Mouse (Mus musculus) right cerebral cortex, postnatal 25 days (tissue): ENCODE results near the gene Nfkb2.

ENCODE experiments used
- DNase-seq: peaks from one replicate; pipeline ENCODE4 v3.0.0; 2022

Gene Nfkb2

DNA sequence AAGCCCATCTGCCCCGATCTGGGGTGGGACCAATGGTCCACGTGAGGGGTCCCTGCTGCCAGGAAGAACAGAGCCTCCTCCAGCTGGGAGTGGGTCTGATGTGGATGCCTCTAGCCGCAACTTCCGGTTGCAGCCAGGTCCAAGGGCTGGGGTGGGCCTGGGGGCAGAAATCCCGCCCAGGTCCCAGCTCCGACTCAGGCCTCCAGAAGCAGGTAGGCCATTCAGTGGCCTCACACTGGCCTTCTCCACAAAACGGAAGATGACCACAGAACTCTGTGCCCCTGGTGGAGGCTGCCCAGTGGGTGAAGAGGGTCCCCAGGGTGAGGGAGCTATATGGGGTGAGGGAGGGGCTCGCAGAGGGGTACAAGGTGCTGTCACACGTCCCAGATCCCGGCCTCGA is 20.2 kb downstream of the Nfkb2 start:
- DNase-seq: no peak

DNA sequence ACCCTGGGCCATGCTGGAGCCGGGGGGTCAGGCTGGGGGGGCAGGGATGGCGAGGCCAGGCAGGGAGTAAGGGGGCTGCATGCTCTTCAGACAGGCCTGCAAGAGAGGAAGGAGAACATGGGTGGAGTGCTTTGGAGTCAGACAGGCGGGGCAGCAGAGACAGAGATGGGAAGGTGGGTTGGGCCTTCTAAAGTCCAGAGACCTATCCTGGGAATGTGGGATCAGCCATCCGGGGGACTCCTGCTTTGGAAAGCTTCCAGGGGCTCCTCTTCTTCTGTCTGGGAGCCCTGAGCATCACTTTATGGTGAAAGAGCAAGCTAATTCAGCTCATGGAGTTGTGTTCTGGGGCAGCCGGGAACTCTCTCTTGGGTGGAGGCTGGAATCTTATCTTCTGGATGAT is 20.8 kb downstream of the Nfkb2 start:
- DNase-seq: no peak

DNA sequence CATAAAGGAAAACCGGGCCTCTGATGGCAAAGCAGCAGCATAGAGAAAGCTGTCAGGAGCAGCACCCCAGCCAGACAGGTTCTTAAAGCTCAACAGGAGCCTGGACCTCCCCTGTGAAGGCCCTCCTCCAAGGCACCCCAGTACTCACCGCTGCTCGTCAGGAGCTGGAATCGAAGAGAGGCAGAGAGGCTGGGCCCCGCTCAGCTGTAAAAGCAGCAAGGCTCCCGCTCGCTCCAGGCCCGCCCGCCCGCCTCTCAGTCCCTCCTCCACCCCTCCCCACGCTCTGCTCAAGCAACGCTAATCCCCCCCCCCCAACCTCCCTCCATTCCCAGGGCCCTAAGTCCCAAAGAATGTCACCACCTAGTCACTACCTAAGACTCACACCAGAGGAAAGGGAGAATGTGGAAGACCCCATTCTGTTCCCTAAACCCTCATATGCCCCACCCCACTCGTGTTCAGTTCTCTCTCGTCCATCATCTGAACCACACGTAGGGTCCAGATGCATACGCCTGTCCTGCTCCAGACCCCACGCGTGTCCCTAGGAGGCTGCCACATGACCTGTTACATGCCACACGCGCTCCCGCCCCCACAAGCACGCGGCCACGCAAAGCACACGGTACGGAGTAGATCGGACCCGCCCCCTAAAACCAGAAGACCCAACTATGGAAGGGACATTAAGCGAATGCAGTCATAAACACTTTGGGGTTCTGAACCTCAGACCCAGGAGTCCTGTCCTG is 22.1 kb downstream of the Nfkb2 start:
- DNase-seq: no peak

DNA sequence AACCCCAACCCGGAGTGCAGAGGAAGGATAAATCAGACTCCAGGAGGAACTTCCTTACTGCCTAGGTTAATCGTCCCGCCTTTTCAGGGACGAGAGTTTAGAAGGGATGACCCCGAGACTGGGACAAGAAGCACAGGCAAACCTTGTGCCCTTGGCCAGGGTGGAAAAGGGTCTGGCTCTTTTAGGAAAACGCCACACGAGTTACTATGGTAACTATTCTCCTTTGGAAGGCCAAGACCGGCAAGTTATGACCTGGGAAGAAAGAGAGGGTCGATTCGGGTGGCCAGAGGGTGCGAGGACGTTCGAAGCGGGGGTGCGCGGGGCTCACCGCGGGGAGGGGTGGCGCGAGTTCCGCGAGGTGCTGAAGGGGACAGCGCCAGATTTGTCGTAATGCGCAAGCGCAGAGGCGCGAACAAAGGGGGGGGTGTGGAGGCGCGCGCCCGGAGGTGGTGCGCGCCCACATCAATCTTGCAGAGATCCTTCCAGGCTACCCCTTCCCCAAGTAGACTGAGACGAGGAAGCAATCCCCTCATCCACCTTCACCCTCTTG is 22.7 kb downstream of the Nfkb2 start, which contains the start of gene Psd:
Psd (minus strand) TSS at position 401 of the 550 bp plus-strand sequence.
- DNase-seq: peak; percentile 78

DNA sequence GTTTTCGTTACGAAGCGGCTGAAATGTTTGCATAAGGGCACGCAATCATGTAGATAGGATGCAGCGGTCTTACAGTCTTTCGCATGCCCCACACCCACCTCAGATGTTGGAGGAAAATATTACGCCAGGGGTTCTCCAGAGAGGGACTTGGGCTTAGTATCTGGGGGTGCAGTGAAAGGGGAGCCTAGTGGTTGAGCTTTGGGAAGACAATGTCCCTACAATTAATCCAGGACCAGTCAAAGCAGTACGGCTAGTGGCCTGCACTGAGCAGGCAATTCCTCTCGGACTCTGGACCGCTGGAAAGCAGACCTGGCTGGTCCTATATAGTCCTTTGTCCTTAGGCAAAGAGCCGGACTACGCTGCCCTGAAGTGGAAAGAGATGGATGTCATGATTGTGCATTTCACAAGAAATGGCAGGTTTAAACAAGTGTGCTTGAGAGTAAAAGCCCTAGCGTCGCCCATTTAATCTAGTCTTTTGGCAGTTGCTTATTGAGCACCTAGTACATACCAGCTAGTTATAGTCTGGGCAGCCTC is 23.5 kb downstream of the Nfkb2 start:
- no peak for DNase-seq

DNA sequence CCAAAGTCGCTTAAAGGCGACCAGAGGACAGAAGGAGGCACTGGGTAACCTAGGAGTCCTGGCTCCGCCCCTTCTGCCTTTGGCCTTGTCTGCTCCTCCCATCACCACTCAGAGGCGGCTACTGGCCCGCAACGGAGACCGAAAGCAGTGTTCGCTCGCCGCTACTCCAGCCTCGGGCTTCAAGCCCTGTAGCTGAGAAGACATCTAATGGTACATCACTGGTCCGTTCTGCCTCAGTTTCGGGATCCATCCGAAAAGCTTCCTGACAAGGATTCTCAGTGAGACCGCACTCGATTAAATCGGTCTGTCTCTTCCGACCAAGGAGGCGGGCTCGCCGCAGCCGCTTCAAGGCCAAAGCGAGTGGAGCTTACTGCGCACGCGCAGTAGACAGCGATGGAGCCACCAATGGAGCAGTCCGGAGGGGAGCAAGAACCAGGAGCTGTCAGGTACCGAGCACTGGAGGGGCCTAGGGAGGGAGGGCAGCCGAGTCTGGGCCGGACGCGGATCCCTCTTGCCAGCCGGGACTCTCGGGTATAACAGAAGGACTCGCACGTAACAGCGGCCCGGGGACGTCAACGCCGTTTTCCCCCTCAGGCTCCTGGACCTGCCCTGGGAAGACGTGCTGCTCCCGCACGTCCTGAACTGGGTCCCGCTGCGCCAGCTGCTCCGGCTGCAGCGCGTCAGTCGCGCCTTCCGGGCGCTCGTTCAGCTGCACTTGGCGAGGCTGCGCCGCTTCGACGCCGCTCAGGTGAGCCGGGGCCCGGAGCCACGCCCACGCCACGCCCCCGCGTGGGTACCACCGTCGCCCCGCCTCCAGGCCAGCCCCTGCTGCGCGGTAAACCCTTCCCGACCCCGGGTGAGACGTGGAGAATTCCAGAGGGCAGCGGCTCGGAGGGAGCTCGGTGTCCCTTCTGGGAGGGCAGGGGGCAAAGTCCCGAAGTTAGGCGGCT is 24.2 kb downstream of the Nfkb2 start, which contains the start of gene Fbxl15:
Fbxl15 (plus strand) TSS at position 104 of the 950 bp plus-strand sequence.
- peak; percentile 96 for DNase-seq

DNA sequence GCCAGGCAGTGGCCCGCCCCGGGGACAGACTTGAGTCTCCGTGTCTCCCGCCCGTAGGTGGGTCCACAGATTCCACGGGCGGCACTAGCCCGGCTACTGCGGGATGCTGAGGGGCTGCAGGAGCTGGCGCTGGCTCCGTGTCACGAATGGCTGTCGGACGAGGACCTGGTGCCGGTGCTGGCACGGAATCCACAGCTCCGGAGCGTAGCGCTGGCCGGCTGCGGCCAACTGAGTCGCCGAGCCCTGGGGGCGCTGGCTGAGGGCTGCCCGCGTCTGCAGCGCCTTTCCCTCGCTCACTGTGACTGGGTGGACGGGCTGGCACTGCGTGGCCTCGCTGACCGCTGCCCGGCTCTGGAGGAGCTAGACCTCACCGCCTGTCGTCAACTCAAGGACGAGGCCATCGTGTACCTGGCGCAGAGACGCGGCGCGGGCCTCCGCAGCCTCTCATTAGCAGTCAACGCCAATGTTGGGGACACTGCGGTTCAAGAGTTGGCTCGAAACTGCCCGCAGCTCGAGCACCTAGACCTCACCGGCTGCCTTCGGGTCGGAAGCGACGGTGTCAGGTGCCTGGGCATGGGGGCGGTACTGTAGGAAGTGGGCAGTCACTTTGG is 25.0 kb downstream of the Nfkb2 start:
- no peak for DNase-seq

DNA sequence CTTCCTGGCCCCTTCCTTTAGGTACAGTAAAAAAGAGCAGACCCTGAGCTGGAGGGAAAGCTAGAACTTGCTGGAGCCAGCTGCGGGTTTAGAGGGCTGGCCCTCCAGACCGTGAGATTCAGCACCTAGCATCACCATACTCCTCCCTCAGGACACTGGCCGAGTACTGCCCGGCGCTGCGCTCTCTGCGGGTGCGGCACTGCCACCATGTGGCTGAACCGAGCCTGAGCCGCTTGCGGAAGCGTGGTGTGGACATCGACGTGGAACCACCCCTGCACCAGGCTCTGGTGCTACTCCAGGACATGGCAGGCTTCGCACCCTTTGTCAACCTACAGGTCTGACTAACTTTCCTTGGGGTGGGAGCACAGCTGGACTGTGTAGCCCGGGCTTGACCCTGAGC is 25.8 kb downstream of the Nfkb2 start:
- DNase-seq: peak; percentile 82

DNA sequence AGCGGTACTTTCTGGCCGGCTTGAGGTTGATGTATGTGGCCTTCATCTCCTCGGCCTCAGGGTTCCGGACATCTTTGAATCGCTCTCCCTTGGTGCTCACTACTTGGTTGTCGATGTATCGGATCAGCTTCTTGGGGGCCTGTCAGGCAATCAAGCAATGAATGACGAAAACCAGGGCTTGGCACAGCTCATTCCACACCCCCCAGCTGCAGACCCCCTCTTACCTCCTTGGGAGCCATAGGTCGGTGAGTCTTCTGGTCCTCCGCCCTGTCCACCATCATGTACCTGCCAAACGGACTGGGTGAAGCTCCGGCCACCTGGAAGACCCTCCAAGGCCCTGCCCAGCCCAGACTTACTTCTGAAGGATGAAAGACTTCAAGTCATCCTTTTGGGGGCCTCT is 26.6 kb downstream of the Nfkb2 start:
- DNase-seq: no peak

DNA sequence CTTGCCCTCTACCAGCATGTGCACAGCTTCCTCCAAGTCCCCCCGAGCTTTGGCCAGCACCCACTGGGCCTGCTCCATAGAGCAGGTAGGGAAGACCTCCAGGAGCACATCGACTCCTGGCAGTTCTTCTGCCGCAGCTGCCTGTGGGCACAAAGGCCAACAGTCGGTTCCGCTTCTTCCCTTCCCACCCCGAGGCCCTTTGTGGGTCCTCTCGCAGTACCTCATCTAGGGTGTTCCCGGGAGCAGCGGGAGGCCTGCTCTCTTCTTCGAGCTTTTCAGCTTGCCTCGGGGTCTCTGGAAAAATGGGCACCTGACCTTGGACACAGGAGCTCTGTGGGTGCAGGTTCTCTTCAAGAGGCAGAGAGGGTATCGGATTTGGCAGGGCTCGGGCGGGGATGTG is 27.2 kb downstream of the Nfkb2 start:
- DNase-seq: no peak

DNA sequence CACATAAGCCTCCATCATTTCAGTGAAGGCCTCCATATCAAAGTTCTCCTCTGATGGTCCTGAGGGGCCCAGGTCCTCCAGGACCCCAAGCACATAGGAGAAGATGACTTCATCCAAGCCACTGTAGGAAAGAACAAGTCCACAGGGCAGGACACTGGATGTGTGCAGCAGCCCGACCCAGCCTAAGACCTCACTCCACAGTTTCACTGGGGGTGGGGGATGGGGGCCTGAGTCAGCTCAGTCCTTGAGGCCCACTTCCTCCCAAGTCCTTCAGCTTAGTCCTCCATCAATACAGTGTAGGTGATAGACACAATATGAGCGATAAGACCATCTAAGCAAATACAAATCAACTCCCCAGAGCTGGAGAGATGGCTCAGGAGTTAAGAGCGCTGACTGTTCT is 27.8 kb downstream of the Nfkb2 start:
- DNase-seq: no peak

DNA sequence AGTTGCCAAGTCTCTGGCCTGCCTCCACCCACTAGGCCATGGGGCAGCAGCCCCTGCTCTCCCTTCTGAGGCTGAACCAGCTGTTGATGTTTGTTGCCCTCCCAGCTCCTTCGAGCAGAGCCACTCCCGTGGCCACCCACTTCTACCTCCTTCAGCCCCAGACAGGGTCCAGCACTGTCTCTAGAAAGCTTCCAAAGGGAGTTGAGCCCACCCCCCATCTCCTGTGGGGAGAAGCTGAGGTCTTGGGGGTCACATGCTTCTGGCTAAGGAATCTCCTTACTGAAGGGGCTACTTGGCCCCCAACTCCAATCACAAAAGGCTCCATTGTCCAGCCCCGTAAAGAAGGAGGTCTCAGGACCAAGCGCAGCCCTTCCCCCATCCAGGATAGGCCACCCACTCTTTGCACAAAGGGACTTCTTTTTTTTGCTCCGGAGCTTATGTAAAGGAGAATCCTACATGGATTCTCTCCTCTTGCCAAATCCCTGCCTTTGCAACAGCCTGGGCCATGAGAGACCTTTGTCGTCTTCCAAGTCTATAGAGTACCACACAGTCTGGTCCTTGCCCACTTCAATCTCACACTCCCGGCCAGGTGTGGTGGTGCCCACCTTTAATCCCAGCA is 28.7 kb downstream of the Nfkb2 start:
- no peak for DNase-seq

DNA sequence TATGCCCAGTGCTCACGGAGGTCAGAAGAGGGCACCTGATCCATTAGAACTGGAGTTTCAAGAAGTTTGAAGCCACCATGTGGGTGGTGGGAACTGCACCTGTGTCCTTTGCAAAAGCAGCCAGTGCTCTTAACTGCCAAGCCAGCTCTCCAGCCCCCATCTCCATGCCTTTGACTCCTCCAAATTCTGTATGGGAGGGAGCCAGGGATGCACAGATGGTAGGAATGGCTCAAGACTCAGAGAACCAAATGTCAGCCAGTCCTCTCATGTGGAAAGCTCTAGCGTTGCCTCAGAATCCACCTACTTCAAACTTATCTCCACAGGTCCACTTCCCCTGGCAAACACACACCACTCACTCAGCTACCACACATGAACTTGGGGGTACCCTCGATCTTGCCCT is 29.8 kb downstream of the Nfkb2 start:
- no peak for DNase-seq

DNA sequence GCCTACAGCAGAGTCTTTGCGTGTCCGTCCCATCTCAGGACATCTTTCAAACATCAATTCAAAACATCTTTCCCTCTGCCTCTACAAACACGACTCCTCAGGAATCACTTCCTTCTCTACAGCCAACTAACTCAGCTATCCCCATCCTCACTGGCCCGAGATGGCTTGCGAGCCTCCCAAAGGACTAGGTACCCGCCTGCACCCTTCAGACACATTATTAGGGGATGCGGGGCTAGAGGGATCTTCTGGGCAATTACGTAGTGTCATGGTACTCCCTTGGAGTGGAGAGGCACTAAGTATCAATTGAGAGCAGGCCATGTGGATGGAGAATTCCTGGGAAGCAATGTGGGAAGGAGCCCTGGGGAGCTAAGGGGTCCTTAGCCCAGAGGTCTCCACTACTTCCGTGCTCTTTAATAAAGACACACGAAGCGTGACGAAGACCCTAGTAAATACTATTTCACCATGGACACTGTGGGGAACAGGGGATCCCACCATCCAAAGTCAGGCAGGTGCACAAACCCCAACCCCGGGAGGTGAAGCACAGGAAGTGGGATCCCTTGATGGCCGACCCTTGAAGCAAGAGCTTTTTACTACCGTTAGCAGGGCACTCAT is 33.7 kb downstream of the Nfkb2 start:
- no peak for DNase-seq

DNA sequence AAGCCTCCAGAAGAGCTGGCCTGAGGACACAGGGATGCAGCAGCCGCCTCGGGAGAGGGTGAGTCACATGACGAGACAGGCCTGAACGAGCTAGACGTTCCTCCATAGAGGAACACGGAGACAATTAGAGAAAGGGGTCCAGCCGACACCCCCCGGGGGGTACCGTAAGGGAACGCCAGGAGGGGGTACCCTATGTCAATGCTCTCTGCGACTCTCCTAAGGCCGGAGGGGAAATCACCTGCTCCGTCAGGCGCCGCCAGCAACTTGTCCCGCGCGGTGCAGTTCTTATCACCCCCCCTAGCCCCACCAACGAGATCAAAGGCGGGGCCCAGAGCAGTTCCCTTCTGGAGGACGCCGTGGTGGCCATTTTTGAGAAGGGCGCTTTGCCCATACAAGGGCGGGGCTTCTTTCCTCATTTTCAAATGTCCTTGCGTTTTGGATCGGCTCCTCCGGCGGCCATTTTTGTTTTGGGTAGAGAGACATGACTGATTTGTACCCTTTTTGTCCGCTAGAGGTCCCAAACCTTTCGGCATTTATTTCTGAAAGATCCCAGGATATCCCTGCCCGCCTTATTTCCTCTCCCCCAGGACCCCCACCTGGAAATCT is 34.3 kb downstream of the Nfkb2 start, which contains the start of gene Cuedc2:
Cuedc2 (minus strand) TSS at position 372 of the 606 bp plus-strand sequence.
- DNase-seq: peak; percentile 96

DNA sequence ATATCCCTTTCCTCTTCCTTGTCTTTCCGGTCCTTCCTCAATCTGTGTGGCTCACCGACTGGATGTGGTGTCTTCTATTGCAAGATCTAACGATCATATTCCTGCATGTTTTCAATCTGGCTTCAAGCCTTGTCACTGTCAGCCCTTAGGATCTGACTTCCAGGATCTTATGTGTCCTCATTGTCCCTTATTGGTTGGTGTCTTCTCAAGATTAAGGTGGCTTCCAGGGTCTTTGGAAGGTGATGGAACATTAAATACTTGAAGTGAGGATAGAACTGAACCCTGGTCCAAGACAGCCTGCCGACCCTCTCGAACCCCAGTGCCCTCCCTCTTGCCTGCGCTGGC is 34.8 kb downstream of the Nfkb2 start:
- no peak for DNase-seq

DNA sequence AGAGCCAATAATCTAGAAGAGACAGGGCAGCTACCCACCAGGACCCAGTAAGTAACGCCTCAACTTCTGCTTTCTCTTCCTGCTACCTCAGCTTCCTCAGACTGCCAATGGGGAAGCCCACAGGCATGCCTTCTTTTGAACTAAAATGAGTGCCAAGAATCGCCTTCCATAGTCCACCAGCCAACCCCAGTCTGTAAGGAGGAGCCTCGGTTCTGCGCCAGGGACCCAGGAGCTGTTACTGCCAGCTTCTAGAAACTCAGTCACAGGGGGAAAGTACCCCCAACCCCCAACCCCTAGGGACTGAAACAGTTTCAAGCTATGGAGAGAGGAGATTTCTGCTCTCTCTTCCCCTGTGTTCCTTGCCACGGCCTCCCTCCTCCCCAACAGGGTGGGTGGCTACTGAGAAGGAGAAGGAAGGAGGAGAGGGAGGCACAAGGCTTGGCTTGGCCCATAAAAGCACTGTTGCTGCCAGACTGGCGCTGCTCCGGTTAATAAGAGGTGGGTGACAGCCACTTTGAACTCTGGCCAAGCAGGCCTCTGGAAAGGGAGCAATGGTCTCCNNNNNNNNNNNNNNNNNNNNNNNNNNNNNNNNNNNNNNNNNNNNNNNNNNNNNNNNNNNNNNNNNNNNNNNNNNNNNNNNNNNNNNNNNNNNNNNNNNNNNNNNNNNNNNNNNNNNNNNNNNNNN is 35.3 kb downstream of the Nfkb2 start:
- no peak for DNase-seq

DNA sequence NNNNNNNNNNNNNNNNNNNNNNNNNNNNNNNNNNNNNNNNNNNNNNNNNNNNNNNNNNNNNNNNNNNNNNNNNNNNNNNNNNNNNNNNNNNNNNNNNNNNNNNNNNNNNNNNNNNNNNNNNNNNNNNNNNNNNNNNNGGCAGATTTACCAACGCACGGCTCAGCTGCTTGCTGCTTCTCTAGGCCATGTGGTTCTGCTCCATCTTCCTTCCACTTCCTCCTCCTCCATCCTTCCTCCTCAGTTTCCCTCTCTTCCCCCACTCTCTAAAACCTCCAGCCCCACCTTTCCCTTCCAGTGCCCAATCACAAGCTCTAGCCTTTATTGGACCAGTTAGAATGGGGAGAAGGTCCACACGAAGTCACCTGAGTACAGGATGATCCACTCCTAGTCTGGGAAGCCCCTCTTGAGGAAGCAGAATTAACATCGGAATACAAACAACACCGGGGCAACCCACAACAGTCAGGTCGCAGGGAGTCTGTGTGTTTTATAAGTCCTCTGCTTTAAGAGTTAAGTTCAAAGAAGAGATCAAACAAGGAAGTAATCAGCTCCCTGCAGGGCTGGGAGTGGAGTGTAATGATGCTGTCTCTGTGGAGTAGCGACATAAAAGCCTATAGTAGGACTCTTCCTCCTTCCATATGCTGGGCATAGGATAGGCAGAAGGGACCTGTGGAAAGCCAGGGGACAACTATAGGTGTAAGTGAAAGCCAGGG is 40.7 kb downstream of the Nfkb2 start:
- DNase-seq: no peak

DNA sequence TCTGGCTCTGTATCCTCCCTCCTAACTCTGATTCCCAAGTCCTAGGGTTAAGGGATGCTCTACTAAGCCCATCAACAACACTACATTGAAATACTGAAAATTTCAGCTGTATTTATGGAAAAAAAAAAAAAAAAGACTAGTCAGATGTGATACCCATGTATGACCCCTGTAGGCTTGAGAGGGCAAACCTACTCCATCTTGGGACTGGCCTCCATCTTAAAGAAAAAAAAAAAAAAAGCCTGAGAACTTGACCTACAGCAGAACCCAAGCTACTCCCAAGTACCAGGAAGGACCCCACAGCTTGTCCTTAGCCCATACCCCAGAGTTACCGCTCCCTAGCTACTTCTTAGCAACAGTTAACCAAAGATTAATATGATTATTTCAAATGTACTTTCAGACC is 43.0 kb downstream of the Nfkb2 start:
- DNase-seq: no peak

DNA sequence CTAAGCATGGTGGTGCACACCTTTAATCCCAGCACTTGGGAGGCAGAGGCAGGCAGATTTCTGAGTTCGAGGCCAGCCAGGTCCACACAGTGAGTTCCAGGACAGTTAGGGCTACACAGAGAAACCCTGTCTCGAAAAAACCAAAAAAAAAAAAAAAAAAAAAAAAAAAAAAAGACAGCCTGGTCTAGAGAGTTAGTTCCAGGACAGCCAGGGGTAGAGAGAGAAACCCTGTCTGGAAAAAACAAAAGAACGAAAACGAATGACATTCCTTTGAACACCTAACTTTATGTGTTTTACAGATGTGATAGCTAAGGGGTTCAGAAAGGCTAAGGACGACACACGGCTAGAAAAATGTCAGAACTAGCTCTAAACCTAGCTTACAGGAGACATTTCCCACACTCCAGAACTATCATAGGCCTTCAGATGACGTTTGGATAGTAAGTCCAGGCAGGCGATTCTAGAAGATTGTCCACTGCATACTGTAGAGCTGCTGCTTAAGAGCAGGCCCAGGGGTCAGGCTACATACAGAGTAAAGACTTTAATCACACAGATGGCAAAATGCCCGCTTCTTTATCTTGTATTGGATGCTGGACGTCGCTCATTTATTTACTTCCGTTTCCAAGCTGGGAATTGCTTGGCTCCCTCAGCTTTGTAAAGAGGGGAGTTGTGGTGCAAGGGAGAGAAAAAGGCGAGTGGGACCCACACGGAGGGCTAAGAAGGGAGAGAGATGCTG is 44.0 kb downstream of the Nfkb2 start:
- no peak for DNase-seq
